Mouse (Mus musculus) CH12.LX (cell line): ENCODE results near the gene Gm10643. TPM values are rescaled to one million over a fixed set of nuclear protein-coding genes. Genes with fewer than 3 reads are reported as not detected.

Source experiments
- DNase-seq: peaks from one replicate; pipeline ENCODE4 v3.0.0-alpha.2; 2013; ENCODE audit errors: extremely low read depth
- H3K27ac ChIP-seq: 2 replicates; pipeline ENCODE4 v1.5.1; 2012; ENCODE audit warnings: low read depth, mild to moderate bottlenecking, control low read depth, moderate library complexity; ENCODE audit not compliant: insufficient read depth
- H3K27me3 ChIP-seq: replicated peaks from 2 replicates; pipeline ENCODE3; 2012; ENCODE audit warnings: inconsistent platforms
- H3K36me3 ChIP-seq, 2 experiments: replicated peaks in 1 of 2; 2 replicates each; pipeline versions ENCODE3 to v1.6.1; 2012; ENCODE audit warnings: inconsistent platforms in 1 of 2, low read length in 1 of 2, mild to moderate bottlenecking in 1 of 2, mixed read lengths in 1 of 2, moderate library complexity in 1 of 2; ENCODE audit not compliant: control insufficient read depth in 1 of 2, insufficient read depth in 1 of 2
- H3K4me1 ChIP-seq, 2 experiments: 2 replicates each; pipeline ENCODE4 v1.6.1; 2012; ENCODE audit warnings: inconsistent platforms in 1 of 2, moderate library complexity in 1 of 2; ENCODE audit not compliant: insufficient read depth in 2 of 2, control insufficient read depth in 1 of 2
- H3K4me2 ChIP-seq: 2 replicates; pipeline ENCODE4 v1.6.1; 2012; ENCODE audit warnings: low read depth, mild to moderate bottlenecking, control low read depth; ENCODE audit not compliant: poor library complexity, insufficient read depth, severe bottlenecking
- H3K4me3 ChIP-seq, 3 experiments: fragments of 150-350 bp in 1 of 3; sonication (generic) in 1 of 3; replicated peaks in 1 of 3; 2 replicates each; pipeline versions ENCODE3 to v1.5.1; 2011 to 2012; ENCODE audit warnings: low read depth in 2 of 3, low read length in 2 of 3, mild to moderate bottlenecking in 2 of 3, moderate library complexity in 2 of 3, control low read depth in 1 of 3, improper control_type of control experiment in 1 of 3, inconsistent platforms in 1 of 3, mixed read lengths in 1 of 3; ENCODE audit not compliant: poor library complexity in 1 of 3
- H3K79me2 ChIP-seq: replicated peaks from 2 replicates; pipeline ENCODE4 v1.6.1; 2012; ENCODE audit warnings: mild to moderate bottlenecking, moderate library complexity; ENCODE audit not compliant: control insufficient read depth, poor library complexity, insufficient read depth, severe bottlenecking; ENCODE audit errors: extremely low read depth
- H3K9ac ChIP-seq: 2 replicates; pipeline ENCODE4 v1.6.1; 2012; ENCODE audit warnings: low read depth, mild to moderate bottlenecking, control low read depth, moderate library complexity; ENCODE audit not compliant: insufficient read depth
- H3K9me3 ChIP-seq: replicated peaks from 2 replicates; pipeline ENCODE3; 2012; ENCODE audit warnings: low read length, inconsistent platforms, mixed read lengths
- CHD2 ChIP-seq: IDR thresholded peaks from 2 replicates; pipeline ENCODE4 v1.6.1; 2011; ENCODE audit warnings: low read length, improper control_type of control experiment
- CTCF ChIP-seq, 2 experiments: IDR thresholded peaks in 1 of 2; conservative IDR thresholded peaks in 1 of 2; 2 replicates each; pipeline ENCODE4 v1.5.1; 2011 to 2012; ENCODE audit warnings: low read depth in 2 of 2, low read length in 2 of 2, improper control_type of control experiment in 1 of 2, inconsistent platforms in 1 of 2, mild to moderate bottlenecking in 1 of 2, moderate library complexity in 1 of 2
- E2F4 ChIP-seq: IDR thresholded peaks from 2 replicates; pipeline ENCODE4 v1.6.1; 2011; ENCODE audit warnings: low read depth, low read length, improper control_type of control experiment; ENCODE audit not compliant: insufficient replicate concordance
- HCFC1 ChIP-seq: IDR thresholded peaks from 2 replicates; pipeline ENCODE4 v1.6.1; 2012; ENCODE audit warnings: low read depth, mild to moderate bottlenecking, inconsistent platforms, low read length, improper control_type of control experiment
- IRF4 ChIP-seq: IDR thresholded peaks from 2 replicates; pipeline ENCODE4 v1.6.1; 2014; ENCODE audit warnings: low read depth, mild to moderate bottlenecking, inconsistent platforms, low read length, improper control_type of control experiment
- KAT2A ChIP-seq: IDR thresholded peaks from 2 replicates; pipeline ENCODE4 v1.6.1; 2012; ENCODE audit warnings: low read length, improper control_type of control experiment, inconsistent platforms; ENCODE audit not compliant: insufficient replicate concordance
- MAFK ChIP-seq: IDR thresholded peaks from 2 replicates; pipeline ENCODE4 v1.6.1; 2011; ENCODE audit warnings: low read length, improper control_type of control experiment; ENCODE audit not compliant: insufficient replicate concordance
- MAX ChIP-seq: IDR thresholded peaks from 2 replicates; pipeline ENCODE4 v1.6.1; 2011; ENCODE audit warnings: low read length, improper control_type of control experiment
- MEF2A ChIP-seq: IDR thresholded peaks from 2 replicates; pipeline ENCODE4 v1.6.1; 2014; ENCODE audit warnings: low read depth, mild to moderate bottlenecking, inconsistent platforms, low read length, improper control_type of control experiment, borderline replicate concordance
- POLR2A ChIP-seq: IDR thresholded peaks from 2 replicates; pipeline ENCODE4 v1.6.1; 2011; ENCODE audit warnings: low read depth, mild to moderate bottlenecking, improper control_type of control experiment, low read length
- POLR2AphosphoS2 ChIP-seq: IDR thresholded peaks from 2 replicates; pipeline ENCODE4 v1.6.1; 2011; ENCODE audit warnings: low read depth, low read length, improper control_type of control experiment
- RCOR1 ChIP-seq: conservative IDR thresholded peaks from 2 replicates; pipeline ENCODE4 v1.6.1; 2012; ENCODE audit warnings: low read depth, mild to moderate bottlenecking, inconsistent platforms, low read length, improper control_type of control experiment
- SIN3A ChIP-seq: IDR thresholded peaks from 2 replicates; pipeline ENCODE4 v1.6.1; 2012; ENCODE audit warnings: low read length, improper control_type of control experiment, inconsistent platforms
- SMC3 ChIP-seq: IDR thresholded peaks from 2 replicates; pipeline ENCODE4 v1.6.1; 2011; ENCODE audit warnings: low read depth, low read length, improper control_type of control experiment
- TBP ChIP-seq: conservative IDR thresholded peaks from 2 replicates; pipeline ENCODE4 v1.6.1; 2011; ENCODE audit warnings: low read depth, low read length, improper control_type of control experiment
- ZC3H11A ChIP-seq: IDR thresholded peaks from 2 replicates; pipeline ENCODE4 v1.6.1; 2012; ENCODE audit warnings: low read depth, mild to moderate bottlenecking, inconsistent platforms, low read length, improper control_type of control experiment
- ZMIZ1 ChIP-seq: IDR thresholded peaks from 2 replicates; pipeline ENCODE4 v1.6.1; 2012; ENCODE audit warnings: low read depth, mild to moderate bottlenecking, inconsistent platforms, low read length, improper control_type of control experiment
- ZNF384 ChIP-seq: IDR thresholded peaks from 2 replicates; pipeline ENCODE4 v1.6.1; 2012; ENCODE audit warnings: low read depth, low read length, improper control_type of control experiment, inconsistent platforms
- dilution Hi-C: fragments of 300-500 bp; cut with MboI; formaldehyde crosslinking; loops from 2 replicates; pipeline ENCODE4 v1.14.3; 2020; ENCODE audit warnings: low sequenced_read_pairs; ENCODE audit not compliant: extremely low pct_unique_long_range_greater_than_20kb, extremely low pct_ligation_motif_present
- in situ Hi-C: fragments of 300-500 bp; cut with MboI; formaldehyde crosslinking; loops from 3 replicates; pipeline ENCODE4 v1.14.3; 2019; ENCODE audit warnings: low sequenced_read_pairs, low pct_ligation_motif_present, low pct_unique_long_range_greater_than_20kb, mixed read lengths
- polyA plus RNA-seq: library from polyadenylated mRNA; unstranded; fragments of >175 nt; gene quantifications from 2 replicates; pipeline ENCODE4 v1.2.1, GENCODE M21; 2012; ENCODE audit warnings: low read depth; ENCODE audit not compliant: insufficient read length
- total RNA-seq, 2 experiments: library from RNA; depleted of rRNA; stranded (reverse); fragments of 300-350 nt in 1 of 2; fragments of >200 nt in 1 of 2; gene quantifications; 2 replicates each; pipeline ENCODE4 v1.2.3; 2012 to 2014

Gm10643 gene
- total and polyA plus RNA-seq, 3 experiments: 0.14 to 0.76 (median 0.42) TPM

- TF ChIP-seq CHD2 (no peak), MEF2A (no peak), CTCF (conservative IDR thresholded peaks at IDR 0.05 in 1 of 2, IDR thresholded peaks at IDR 0.05 in 1 of 2; ENCODE audit: low read depth in 2 of 2, low read length in 2 of 2) (no peak), IRF4 (no peak), ZNF384 (no peak), ZMIZ1 (no peak), TBP (no peak), POLR2A (no peak), E2F4 (no peak), ZC3H11A (no peak), POLR2AphosphoS2 (no peak), SMC3 (no peak)
- no peaks in the 10 kb centered on the region for H3K36me3 ChIP-seq
- dilution Hi-C loops: no loop called here
- H3K4me3 ChIP-seq: no peak overlapping the region
- peaks cover 22% of the 10 kb centered on the region for H3K27me3 ChIP-seq
- no peak for DNase-seq
- no peak overlapping the region for H3K27ac ChIP-seq
- in situ Hi-C loops: no loop called here
- H3K4me1 ChIP-seq: peaks cover 0 to 4% of the 10 kb centered on the region in 2 experiments; a peak in 2 of 4 replicates
- no peak overlapping the region for H3K4me2 ChIP-seq
- no peaks in the 10 kb centered on the region for H3K79me2 ChIP-seq
- H3K9me3 ChIP-seq: no peaks in the 10 kb centered on the region
- no peak overlapping the region for H3K9ac ChIP-seq
These were observed 41.3 kb downstream of the Gm10643 start for GRCm38 (mm10) chr8:84023631-84024030.

DNA sequence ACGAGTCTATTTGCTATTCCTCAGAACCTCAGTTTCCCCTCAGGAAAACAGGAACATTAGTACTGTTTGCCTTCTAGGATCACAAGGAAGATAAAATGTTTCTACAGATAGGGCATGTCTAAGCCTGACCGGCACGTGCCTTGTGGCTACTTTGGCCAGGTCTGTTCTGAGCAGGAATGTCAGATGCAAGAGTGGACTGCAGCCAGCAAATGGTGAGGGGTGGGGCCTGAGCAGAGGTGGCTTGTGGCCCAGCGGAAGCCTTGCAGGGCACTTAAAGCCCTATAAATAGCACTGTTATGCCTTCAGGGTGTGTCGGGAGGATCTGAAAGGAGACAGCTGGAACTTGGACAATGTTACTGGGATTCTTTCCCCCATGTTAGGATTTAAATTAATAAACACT lies 41.9 kb downstream of the Gm10643 start:
- dilution Hi-C loops: no loop called here
- DNase-seq: no peak
- Histone ChIP-seq H3K4me3 (no peak overlapping the region), H3K27ac (no peak overlapping the region), H3K4me1 (peaks cover 0 to 4% of the 10 kb centered on the region in 2 experiments; a peak in 2 of 4 replicates), H3K4me2 (no peak overlapping the region), H3K27me3 (peaks cover 26% of the 10 kb centered on the region), H3K9me3 (no peaks in the 10 kb centered on the region), H3K36me3 (no peaks in the 10 kb centered on the region), H3K9ac (no peak overlapping the region), H3K79me2 (no peaks in the 10 kb centered on the region)
- TF ChIP-seq SIN3A (no peak), POLR2A (no peak), ZC3H11A (no peak), RCOR1 (no peak), MAX (no peak), KAT2A (no peak), HCFC1 (no peak), SMC3 (no peak), MAFK (no peak)
- in situ Hi-C loops: no loop called here
